Mouse (Mus musculus) cerebellum, postnatal 25 days (tissue): ENCODE results near the gene Slc38a3.

ENCODE experiments used
- DNase-seq, 2 experiments: peaks; one replicate each; pipeline ENCODE4 v3.0.0; 2021; ENCODE audit warnings: mixed read lengths in 2 of 2

Gene Slc38a3

GRCm38 (mm10) chr9:107634406-107635278, 34.7 kb downstream of the Slc38a3 start:
- DNase-seq: no peak

GRCm38 (mm10) chr9:107633661-107634405, 35.5 kb downstream of the Slc38a3 start:
- DNase-seq: peak; percentile 53 to 55

- peak; percentile 65 to 68 for DNase-seq
Measured at GRCm38 (mm10) chr9:107633091-107633660, 36.2 kb downstream of the Slc38a3 start.

- DNase-seq: peak in 1 of 2 experiments; percentile 48
Measured at GRCm38 (mm10) chr9:107632478-107632877, 36.9 kb downstream of the Slc38a3 start.

- DNase-seq: no peak
Measured at GRCm38 (mm10) chr9:107631861-107632260, 37.5 kb downstream of the Slc38a3 start.

- no peak for DNase-seq
Measured at GRCm38 (mm10) chr9:107631311-107631826, 38.0 kb downstream of the Slc38a3 start.

GRCm38 (mm10) chr9:107630576-107630975, 38.8 kb downstream of the Slc38a3 start:
- peak in 1 of 2 experiments; percentile 46 for DNase-seq

- DNase-seq: no peak
Measured at GRCm38 (mm10) chr9:107629901-107630425, 39.4 kb downstream of the Slc38a3 start.

- no peak for DNase-seq
Measured at GRCm38 (mm10) chr9:107629411-107629730, 40.0 kb downstream of the Slc38a3 start.

- DNase-seq: peak in 1 of 2 experiments; percentile 33
Measured at GRCm38 (mm10) chr9:107628721-107629410, 40.5 kb downstream of the Slc38a3 start.

- peak in 1 of 2 experiments; percentile 36 for DNase-seq
Measured at GRCm38 (mm10) chr9:107627387-107628255, 41.7 kb downstream of the Slc38a3 start.

- DNase-seq: peak; percentile 75 to 85
Measured at GRCm38 (mm10) chr9:107626844-107627277, 42.5 kb downstream of the Slc38a3 start.

GRCm38 (mm10) chr9:107626158-107626843, 43.0 kb downstream of the Slc38a3 start:
- DNase-seq: peak in 1 of 2 experiments; percentile 33

- DNase-seq: peak in 1 of 2 experiments; percentile 36
Measured at GRCm38 (mm10) chr9:107625351-107626128, 43.8 kb downstream of the Slc38a3 start.

- DNase-seq: no peak
Measured at GRCm38 (mm10) chr9:107624951-107625350, 44.4 kb downstream of the Slc38a3 start.

- no peak for DNase-seq
Measured at GRCm38 (mm10) chr9:107624539-107624938, 44.8 kb downstream of the Slc38a3 start.

GRCm38 (mm10) chr9:107620954-107621353, 48.4 kb downstream of the Slc38a3 start:
- DNase-seq: peak in 1 of 2 experiments; percentile 54

GRCm38 (mm10) chr9:107619546-107619879, 49.8 kb downstream of the Slc38a3 start:
- DNase-seq: no peak

- DNase-seq: peak in 1 of 2 experiments; percentile 49
Measured at GRCm38 (mm10) chr9:107618778-107619545, 50.4 kb downstream of the Slc38a3 start.
